Mouse (Mus musculus): ENCODE results near the gene Btnl2.
"Not testable (repeated sequence)": the region's sequence is repeated elsewhere in the genome, so short reads cannot be mapped to it uniquely, and the experiment has no call there.

The Btnl2 gene

DNA sequence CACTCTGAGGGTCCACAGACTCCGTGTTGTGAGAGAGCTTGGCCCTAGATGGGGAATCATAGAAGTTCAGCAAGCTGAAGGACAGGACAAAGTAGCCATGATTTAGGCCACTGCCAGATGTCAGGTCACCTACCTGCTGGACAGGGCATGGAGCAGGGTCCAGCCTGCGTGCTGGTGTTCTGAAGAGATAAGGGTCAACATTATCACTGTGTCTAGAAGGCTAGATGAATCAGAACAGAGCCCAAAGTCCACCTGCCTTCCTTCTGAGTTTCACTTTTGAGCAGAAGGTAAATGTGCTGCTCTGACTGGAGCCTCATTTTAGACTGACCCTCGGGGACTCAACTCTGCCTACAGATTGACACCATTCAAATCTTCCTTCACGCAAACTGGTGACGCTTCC is at the start of gene Btnl2:
Btnl2 (plus strand) TSS at position 284 of the 400 bp plus-strand sequence.
- in situ Hi-C loops (cut with MseI, MboI), result no loop called here

DNA sequence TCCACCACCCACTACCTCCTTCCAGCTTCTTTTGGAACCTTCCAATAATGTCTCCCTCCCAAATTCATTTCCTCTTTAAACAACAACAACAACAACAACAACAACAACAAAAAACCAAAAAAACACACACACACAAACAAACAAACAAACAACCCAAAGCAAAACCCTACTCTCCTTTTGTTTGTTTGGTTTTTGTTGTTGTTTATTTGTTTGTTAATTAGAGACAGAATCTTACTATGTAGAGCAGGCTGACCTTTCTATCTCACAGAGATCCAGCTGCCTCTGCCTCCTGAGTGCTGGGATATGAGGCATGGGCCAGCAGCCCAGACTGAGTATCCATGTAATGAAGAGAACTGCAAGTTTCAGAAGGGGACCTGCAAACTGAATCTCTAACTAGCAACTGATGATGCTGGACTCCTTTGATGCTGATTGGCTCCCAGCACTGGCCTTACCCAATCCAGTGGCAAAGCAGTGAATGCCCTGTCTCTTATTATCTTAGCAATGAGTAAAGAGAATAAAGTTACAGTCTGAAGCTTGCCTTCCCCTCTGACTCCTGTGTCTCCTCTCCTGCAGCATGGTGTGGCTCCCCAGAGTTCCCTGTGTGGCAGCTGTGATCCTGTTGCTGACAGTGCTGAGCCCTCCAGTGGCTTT is 49.1 kb upstream of the Btnl2 start, which contains the start of gene H2-Eb1:
H2-Eb1 (plus strand) TSS at position 488 of the 651 bp plus-strand sequence.
- in situ Hi-C loops (cut with MseI, MboI), result no loop called here

DNA sequence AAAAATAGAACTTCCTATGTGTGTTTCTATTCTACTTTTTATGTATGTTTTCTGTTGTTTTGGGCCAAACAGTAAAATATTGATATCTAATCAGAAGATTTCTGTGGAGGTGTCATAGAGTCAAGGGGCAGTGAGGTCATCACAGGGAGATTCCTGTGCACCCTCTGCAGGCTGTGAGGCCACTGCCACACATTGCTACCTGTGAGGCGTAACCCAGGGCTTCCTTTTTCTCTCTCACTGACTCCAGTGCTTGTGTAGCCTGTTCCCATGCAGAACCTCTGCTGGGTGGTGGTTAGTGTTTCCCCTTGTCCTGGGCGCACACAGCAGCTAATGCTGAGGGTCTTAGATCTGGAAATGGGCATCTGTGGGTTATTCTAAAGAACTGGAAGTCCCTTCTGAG is 48.2 kb upstream of the Btnl2 start:
- in situ Hi-C loops (cut with MseI, MboI), result no loop called here

DNA sequence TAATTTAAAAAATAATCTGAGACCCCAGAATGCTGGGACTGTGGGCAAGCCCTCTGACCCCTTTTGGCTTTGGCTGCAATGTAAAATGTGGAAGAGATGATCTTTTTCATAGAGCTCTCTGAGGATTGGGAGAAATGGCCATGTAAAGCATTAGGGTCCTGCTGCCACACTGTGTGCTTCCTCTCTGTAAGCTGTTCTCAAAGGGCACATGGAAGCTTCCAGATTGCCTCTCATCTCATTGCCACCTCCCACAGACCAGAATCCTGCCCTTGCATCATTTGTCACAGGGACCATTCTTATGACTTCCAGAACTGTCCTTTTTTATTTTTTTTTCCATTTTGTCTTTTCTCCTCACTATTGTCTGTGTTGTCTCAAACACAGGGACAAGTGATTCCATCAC is 47.4 kb upstream of the Btnl2 start:
- in situ Hi-C loops (cut with MseI, MboI), result no loop called here

DNA sequence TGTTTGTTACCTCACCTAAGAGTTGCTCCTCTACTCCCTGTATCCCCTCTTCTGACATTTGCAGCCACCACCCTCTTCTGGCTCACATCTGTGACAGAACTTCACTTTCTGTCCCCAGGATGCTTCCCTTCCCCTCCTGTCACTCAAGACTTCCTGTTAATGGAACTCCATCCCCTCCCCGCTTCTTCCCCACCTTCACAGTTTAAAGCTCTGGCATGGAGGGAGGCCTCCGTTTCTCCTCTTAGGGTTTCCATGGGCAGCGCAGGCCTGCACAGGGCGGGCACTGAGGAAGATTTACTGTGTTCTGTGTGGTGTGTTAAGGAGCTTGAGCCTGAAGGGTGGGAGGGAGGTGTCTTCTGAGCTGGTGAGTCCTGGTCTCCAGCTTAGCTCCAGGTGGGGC is 46.5 kb upstream of the Btnl2 start:
- in situ Hi-C loops (cut with MseI, MboI), result no loop called here

DNA sequence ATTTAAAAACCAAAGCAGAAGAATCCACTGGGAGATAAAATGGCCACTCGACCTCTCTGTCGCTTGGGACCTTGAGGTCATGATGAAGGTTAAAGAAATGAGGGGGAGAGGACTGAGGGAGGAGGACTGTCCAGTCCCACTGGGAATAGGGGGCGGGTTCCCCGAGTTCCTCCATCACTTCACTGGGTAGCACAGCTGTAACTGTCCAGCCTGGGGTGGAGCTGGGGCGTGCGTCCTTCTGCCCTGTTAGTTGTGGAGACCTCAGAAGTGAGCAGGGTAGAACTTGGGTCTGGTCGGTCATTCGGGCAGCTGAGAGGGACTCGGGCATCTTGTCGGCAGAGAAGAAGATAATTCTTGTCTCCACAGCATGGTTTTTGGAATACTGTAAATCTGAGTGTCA is 45.4 kb upstream of the Btnl2 start:
- in situ Hi-C loops (cut with MseI, MboI), result no loop called here

DNA sequence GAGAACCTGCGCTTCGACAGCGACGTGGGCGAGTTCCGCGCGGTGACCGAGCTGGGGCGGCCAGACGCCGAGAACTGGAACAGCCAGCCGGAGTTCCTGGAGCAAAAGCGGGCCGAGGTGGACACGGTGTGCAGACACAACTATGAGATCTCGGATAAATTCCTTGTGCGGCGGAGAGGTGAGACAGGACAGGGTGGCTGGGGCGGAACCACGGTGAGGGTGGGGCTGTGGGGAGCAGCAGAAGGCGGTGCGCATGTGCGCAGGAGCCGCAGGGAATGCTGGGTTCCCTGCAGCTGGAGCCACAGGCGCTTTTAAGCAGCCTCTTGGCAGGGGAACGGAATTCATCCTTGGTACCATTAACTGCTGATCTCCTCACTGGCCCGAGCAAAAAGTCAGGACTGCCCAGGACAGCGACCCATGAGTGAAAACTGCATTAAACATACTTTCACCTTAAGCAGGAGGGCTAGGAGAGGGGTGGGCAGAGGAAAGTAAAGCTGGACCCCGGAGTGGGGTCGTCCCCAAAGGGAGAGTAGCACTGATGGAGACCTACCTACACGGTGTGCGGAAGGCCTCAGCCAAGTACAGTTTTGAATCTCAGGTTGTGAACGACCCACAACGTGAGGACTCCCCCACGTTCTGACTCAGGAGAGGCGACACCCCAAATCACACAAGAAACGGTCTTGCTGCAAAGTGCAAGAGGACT is 44.8 kb upstream of the Btnl2 start:
- in situ Hi-C loops (cut with MseI, MboI), result no loop called here

DNA sequence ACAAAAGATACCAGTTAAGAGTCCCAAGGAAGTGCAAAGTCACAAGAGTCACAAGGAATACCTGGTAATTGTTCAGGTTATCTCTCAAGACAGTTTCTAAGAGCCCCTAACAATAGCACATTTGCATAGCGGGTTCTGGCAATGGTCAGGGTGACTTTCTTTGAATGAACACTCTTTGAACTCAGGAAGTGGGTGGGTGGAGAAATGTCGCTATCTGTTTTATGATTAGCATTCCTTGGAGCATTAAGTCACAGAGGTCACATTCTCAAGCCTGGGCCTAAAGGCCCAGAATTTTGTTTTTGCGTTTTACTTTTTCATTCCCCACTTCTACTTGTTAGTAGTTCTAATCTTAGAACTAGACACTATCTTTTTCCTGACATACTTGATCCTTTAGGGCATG is 44.1 kb upstream of the Btnl2 start:
- in situ Hi-C loops (cut with MseI, MboI), result not testable (repeated sequence)

DNA sequence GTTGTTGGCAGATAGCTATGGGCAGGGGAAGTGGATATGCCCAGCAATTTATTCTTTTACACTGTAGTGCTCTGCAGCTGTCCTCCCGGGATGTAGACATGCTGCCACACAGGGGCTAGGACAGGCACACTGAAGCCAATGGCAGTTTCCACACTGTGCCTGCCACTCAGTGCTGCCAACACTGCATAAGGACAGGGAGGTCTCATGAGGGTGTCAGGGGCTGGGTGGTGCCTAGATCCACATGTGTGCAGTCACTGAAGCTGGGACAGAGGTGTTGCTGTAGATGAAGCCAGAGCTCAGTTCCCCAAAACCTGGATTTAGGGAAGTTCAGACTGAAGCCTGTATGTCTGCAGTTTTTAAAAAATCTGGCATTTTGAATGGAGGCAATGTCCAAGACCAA is 42.4 kb upstream of the Btnl2 start:
- in situ Hi-C loops (cut with MseI, MboI), result no loop called here

DNA sequence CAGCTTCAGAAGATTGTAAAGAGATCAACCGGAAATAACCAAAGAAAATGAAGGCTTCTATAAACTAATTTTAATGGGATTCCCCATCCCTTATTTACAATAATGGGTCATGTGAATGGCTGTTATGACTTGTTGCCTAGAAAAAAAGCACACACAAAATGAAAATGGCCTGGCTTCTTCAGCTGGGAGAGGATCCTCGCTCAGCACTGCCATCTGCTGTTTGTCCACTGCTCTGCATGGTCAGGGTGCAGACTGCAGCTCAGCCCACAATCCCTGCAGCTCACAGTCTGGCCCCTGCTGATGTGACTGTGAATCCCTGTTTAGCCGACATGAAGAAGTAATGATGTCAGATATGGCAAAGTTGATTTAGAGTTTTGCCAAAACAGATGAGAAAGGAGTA is 41.2 kb upstream of the Btnl2 start:
- in situ Hi-C loops (cut with MseI, MboI), result no loop called here

DNA sequence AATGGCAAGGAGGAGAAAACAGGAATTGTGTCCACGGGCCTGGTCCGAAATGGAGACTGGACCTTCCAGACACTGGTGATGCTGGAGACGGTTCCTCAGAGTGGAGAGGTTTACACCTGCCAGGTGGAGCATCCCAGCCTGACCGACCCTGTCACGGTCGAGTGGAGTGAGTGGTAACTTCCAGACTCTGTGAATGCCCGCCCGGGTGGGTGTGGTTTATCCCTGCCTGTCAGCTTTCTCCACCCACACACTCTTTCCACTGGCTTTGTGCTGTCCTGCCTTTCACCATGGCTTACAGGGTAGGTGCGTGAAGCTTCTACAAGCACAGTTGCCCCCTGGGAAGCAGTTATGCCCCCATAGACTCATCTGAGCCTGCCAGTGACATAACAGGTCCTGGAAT is 40.3 kb upstream of the Btnl2 start:
- in situ Hi-C loops (cut with MseI, MboI), result no loop called here

DNA sequence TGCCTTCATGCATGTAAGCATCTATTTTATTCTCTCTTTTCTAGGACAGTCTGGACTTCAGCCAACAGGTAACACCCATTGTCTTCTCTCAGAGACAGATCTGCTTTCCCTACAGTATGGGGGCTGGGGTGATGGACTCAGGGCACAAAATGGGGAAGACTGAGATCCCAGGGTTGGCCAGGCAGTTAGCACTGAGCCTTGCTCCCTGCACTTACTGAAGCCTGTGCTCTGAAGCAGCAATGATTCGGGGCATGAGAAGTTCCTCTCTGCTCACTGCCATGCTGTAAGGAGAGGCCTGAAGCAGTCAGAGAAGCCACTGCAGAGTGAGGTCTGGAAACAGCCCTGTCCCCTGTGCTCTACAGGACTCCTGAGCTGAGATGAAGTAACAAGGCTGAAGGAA is 39.1 kb upstream of the Btnl2 start:
- in situ Hi-C loops (cut with MseI, MboI), result no loop called here

DNA sequence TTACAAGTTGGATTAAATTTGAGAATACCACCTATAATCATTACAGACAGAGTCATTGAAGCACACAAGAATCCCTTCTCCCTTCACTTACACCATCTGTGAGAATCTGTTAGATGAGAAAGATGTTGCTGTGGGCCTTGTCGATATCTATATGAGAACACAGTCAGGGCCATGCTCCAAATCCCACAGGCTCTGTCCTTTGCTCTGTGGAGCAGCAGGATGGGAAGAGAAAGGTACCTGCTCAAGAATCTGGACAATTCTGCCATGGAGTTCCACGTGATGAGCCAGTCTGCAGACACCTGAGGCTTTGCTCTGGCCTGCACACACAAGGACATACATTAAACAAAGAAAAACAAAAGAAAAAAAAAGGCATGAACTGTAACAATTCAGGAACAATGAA is 37.9 kb upstream of the Btnl2 start:
- in situ Hi-C loops (cut with MseI, MboI), result no loop called here

DNA sequence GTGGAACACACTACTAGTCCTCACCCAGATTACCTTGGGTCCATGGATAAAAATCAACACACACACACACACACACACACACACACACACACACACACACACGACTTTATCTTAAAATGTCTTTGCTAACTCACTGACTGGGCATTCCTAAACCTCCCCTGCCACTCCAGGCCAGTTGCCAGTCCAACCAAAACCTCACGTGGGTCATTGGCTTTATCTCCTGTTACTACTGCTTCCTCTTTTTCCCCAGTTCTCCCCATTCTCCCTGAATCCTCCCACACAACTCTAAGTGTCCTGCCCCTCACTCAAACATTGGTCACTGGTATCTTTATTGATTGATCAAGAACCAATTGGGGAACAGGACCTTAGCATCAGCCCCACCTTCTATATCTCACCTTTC is 37.3 kb upstream of the Btnl2 start:
- in situ Hi-C loops (cut with MseI, MboI), result no loop called here

DNA sequence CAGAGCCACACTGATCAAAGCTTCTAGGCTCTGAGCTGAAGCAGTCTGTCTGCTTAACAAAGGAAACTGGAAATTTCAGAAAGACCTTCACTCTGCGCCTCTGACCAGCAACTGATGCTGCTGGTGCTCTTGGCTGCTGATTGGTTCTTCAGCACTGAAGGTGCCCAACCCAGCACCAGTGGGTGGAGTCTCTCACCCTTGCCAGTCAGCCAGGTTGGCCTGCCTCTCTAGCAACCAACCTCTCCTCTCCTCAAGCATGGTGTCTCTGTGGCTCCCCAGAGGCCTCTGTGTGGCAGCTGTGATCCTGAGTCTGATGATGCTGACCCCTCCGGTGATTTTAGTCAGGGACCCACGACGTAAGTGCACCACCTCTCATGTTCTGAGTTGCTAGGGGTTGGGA is 29.2 kb upstream of the Btnl2 start, which contains the start of gene H2-Eb2:
H2-Eb2 (plus strand) TSS at position 230 of the 400 bp plus-strand sequence.
- in situ Hi-C loops (cut with MseI, MboI), result no loop called here

DNA sequence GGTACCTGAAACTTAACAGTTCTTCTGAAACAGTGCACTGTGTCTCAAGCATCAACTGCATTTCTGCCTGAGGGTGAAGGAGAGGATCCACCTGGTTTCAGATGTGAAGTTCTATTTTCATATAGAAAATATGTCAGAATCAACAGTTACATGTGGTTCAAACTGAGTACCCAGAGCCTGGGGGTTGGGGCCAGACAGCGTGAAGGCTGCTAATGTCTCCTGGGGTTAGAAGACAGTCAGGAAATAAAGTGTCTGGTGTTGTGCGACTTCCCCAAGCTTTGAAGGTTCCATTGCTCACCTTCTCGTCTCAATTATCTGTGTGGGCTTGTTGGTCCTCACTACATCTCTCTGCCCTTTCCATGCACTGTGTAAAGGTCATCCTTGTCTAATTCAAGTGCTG is 28.2 kb upstream of the Btnl2 start:
- in situ Hi-C loops (cut with MseI, MboI), result no loop called here

DNA sequence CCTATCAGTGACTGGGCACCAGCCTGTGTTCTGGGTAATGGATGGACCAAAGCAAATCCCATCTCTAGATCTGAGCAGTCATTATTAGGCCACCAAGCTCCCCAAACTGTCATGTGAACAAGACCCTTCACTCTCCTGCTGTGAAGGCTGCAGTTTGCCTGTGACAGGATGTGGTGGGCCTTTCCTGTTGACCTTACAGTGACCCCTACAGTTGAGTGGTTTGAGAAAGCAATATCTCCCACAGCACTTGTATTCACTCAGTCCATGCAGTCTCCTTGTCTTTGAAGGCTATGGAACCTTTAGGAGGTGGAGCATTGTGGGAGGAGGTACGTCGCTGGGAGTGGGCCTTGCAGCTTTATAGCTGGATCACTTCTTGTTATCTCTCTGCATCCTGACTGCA is 24.8 kb upstream of the Btnl2 start:
- in situ Hi-C loops (cut with MseI, MboI), result no loop called here

DNA sequence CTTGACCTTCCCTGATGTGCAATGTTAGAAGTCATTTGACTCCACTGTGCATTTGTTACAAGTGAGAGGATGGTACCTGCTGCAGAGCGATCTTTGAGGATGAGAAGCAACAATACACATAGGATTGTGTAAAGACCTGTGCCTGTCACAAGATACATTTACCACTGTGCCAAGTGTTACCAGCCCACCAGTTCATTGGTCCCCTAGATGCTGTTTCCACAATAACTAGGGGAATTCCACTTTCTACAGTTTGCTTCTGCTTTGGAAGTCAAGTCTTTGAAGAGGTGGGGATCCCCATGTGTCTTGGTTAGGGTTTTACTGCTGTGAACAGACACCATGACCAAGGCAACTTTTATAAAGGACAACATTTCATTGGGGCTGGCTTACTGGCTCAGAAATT is 23.4 kb upstream of the Btnl2 start:
- in situ Hi-C loops (cut with MseI, MboI), result no loop called here

DNA sequence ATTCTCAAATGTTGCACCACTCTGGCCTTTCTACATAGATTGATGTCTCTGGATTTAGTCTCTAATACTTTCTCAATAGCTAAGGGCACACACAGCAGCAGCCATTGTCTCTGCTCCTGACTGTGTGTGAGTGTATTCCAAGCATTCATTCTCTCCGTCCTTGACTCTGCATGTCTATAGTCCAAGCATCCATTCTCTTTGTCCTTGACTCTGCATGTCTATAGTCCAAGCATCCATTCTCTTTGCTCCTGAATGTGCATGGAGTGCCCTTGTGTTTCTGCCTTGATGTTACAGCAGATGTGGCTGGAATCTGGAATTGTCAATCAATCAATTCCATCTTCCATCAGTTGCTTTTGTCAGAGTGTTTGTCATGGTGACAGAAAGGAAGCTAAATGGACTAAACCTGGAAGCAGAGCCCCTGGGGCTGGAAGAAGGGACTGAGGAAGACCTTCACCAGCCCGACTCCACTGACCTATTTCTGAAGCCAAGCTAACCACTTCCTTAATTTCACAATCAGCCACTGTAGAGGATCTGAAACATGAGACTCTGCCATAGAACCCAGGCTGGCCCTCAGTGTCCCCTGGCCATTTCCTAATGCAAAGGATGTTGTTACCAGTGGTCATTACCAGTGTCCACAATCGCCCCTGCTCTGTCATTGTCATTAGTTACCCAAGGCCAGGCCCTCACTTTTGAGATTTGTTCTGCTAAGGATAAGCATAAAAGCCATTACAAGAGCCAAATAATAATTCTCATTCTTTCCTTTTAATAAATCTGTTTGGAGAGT is 13.8 kb upstream of the Btnl2 start:
- in situ Hi-C loops (cut with MseI, MboI), result loop anchor here in 1 of 2 experiments (5.0 kb wide), 1 partner anchor 94 kb away; no protein-coding TSS in a partner anchor

DNA sequence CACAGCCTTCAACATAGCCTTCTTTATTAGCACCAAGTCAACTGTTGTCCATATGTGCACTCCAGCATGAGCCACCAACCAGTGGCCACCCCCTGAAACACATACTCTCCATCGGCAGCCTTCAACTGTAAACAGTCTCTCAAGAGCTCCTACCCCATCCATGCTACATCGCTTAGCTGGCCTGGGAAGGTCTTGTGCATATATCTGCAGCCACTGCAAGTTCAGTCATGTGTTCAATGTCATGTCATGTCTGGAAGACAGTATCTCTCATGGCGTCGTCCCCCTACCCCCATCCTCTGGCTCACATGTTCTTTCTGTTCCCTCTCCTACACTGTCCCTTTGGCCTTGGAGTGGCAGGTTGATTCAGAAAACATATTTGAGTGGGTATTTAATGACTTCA is 9.7 kb upstream of the Btnl2 start:
- in situ Hi-C loops (cut with MseI, MboI), result loop anchor here (5.0 kb wide), 1 partner anchor 98 kb away; no protein-coding TSS in a partner anchor

DNA sequence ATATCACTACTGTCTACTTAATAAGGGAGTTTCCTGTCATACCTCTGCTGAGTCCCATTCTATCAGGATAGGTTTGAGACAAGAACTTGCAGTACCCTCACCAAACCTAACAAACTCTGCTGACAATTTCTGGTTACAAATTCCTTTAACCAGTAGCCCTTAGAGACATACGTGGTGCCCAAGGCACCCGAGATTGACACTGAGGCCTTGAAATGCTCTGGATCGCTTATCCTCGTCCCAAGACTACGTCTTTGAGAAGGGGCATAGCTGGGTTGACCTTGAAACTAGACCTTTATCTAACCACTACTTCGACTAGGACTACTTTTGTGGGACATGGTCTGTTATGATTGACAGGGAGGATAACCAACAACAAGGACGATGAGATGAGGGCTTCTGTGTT is 9.1 kb upstream of the Btnl2 start:
- in situ Hi-C loops (cut with MseI, MboI), result loop anchor here in 1 of 2 experiments (5.0 kb wide), 1 partner anchor 98 kb away; no protein-coding TSS in a partner anchor

DNA sequence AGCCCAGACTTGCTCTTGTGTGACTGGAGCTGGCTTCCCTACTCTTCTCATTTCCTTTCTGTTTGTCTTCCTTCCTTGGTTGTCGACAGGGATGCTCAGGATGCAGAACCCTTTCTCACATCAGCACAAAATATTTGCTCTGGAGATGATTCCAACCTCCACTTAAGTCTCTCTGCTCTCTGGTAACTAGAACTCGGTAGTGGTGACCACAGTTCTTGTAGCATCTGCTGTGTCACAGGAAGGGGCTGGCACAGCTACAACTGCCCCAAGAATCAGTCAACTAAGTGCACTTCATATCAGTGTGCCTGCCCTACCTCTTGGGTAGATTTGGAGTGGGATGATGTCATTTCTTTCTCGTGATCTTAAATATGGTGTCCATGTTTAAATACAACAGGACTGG is 8.6 kb upstream of the Btnl2 start:
- in situ Hi-C loops (cut with MseI, MboI), result loop anchor here in 1 of 2 experiments (5.0 kb wide), 1 partner anchor 99 kb away; no protein-coding TSS in a partner anchor
